Mouse (Mus musculus): Measurements from ENCODE around the gene Tut1. TPM values are rescaled to one million over a fixed set of nuclear protein-coding genes. Genes with fewer than 3 reads are reported as not detected.
A peak's percentile ranks its signal among the peaks of the same experiment; 100 is the strongest.

Gene Tut1
- 10 to 100 TPM; 20.7 to 24.4 TPM for total RNA-seq (2021)
- long read RNA-seq, experiment 1, transcript Tut1-201 (9 exons, 2,753 nt) = major isoform, 14 of 32 reads
- long read RNA-seq, experiment 1, partial matches to known transcripts = 12 of 32 reads
- long read RNA-seq, experiment 1, other reads (novel, unspliced or antisense) = 3 of 32 reads
- long read RNA-seq, experiment 2, transcript Tut1-201 (9 exons, 2,753 nt) = major isoform, 7 of 9 reads
- long read RNA-seq, experiment 2, partial matches to known transcripts = 0 of 9 reads
- long read RNA-seq, experiment 2, other reads (novel, unspliced or antisense) = 1 of 9 reads

- DNase-seq = peak; percentile 87 to 88
Observed at GRCm38 (mm10) chr19:8953135-8954039, at the start of gene Tut1. TSS of gene Tut1 (plus strand) at chr19:8953847.

GRCm38 (mm10) chr19:8908531-8908930 lies 45.1 kb upstream of the Tut1 start:
- DNase-seq = no peak

GRCm38 (mm10) chr19:8911810-8912209 lies 41.8 kb upstream of the Tut1 start:
- no peak for DNase-seq

- DNase-seq = no peak
Observed at GRCm38 (mm10) chr19:8914212-8914611, 39.4 kb upstream of the Tut1 start.

- no peak for DNase-seq
Observed at GRCm38 (mm10) chr19:8919000-8919399, 34.6 kb upstream of the Tut1 start.

GRCm38 (mm10) chr19:8919684-8920072 lies 34.0 kb upstream of the Tut1 start:
- DNase-seq = no peak

- DNase-seq = peak; percentile 98
Observed at GRCm38 (mm10) chr19:8920073-8920736, 33.4 kb upstream of the Tut1 start, which contains the start of gene B3gat3. TSS of gene B3gat3 (plus strand) at chr19:8920374.

- DNase-seq = peak in 1 of 2 experiments; percentile 40
Observed at GRCm38 (mm10) chr19:8920836-8921291, 32.8 kb upstream of the Tut1 start.

GRCm38 (mm10) chr19:8921741-8922140 lies 31.9 kb upstream of the Tut1 start:
- DNase-seq = no peak

- no peak for DNase-seq
Observed at GRCm38 (mm10) chr19:8926766-8927165, 26.9 kb upstream of the Tut1 start.

- no peak for DNase-seq
Observed at GRCm38 (mm10) chr19:8927891-8928525, 25.6 kb upstream of the Tut1 start.

GRCm38 (mm10) chr19:8928689-8929223 lies 24.9 kb upstream of the Tut1 start:
- DNase-seq = peak in 1 of 2 experiments; percentile 28

GRCm38 (mm10) chr19:8929224-8930088 lies 24.2 kb upstream of the Tut1 start, which contains the start of the genes Rom1 and Eml3:
TSS of gene Rom1 (minus strand) at chr19:8929356.
TSS of gene Eml3 (plus strand) at chr19:8929552.
- DNase-seq = peak; percentile 96

GRCm38 (mm10) chr19:8930117-8930516 lies 23.5 kb upstream of the Tut1 start:
- no peak for DNase-seq

- no peak for DNase-seq
Observed at GRCm38 (mm10) chr19:8930771-8931170, 22.9 kb upstream of the Tut1 start.

- no peak for DNase-seq
Observed at GRCm38 (mm10) chr19:8936736-8937135, 16.9 kb upstream of the Tut1 start.

GRCm38 (mm10) chr19:8940526-8941133 lies 13.0 kb upstream of the Tut1 start:
- no peak for DNase-seq

- DNase-seq = no peak
Observed at GRCm38 (mm10) chr19:8941136-8941514, 12.5 kb upstream of the Tut1 start.

- peak; percentile 96 to 98 for DNase-seq
Observed at GRCm38 (mm10) chr19:8941515-8942217, 12.0 kb upstream of the Tut1 start, which contains the start of gene Mta2. TSS of gene Mta2 (plus strand) at chr19:8941875.

Measured in adrenal gland, postnatal 36 days (tissue).